Mouse (Mus musculus) bone marrow, adult 2 months (tissue): ENCODE results near the gene Efna4.

Experiments
- CTCF ChIP-seq: fragments of 200-500 bp; IDR thresholded peaks from 2 replicates; pipeline ENCODE4 v1.5.1; 2011; ENCODE audit warnings: low read length, control low read depth; ENCODE audit not compliant: control insufficient read depth, insufficient read depth
- POLR2A ChIP-seq: fragments of 200-500 bp; IDR thresholded peaks from 2 replicates; pipeline ENCODE4 v1.6.1; 2011; ENCODE audit warnings: low read depth, mild to moderate bottlenecking, control low read depth, low read length, borderline replicate concordance; ENCODE audit not compliant: control insufficient read depth

DNA sequence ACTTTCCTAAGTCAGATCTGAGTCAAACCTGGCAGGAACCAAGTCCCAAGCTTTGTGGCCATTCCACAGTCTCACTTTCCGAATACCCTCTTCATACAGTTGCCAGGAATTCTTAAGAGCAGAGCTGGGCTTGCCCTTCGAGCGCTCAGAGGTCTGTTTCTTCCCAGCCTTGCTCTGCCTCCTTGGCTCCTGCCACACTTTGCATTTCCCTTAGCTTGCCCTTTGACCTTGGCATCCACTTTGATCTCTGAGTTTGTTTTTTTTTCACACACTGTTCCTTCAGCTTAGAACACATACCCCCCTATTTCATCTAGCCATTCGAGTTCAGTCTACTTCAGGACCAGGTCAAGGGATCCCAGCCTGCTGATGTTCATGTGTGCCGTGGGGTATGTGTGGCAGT lies 13.4 kb upstream of the Efna4 start:
- no peak for TF ChIP-seq CTCF
- TF ChIP-seq POLR2A = no peak
